Mouse (Mus musculus): ENCODE data around the gene Pdia4.

GRCm38 (mm10) chr6:47821236-47821635, 8.0 kb upstream of the Pdia4 start:
- TF ChIP-seq CTCF (conservative IDR thresholded peaks at IDR 0.05; ENCODE audit: low read length) (no peak), POU5F1 (IDR thresholded peaks at IDR 0.05; ENCODE audit: borderline replicate concordance, low read length) (no peak)

All from E14TG2a.4 (cell line).